ENCODE assay signal across 29 mouse cellular contexts in the genomic region with DNA sequence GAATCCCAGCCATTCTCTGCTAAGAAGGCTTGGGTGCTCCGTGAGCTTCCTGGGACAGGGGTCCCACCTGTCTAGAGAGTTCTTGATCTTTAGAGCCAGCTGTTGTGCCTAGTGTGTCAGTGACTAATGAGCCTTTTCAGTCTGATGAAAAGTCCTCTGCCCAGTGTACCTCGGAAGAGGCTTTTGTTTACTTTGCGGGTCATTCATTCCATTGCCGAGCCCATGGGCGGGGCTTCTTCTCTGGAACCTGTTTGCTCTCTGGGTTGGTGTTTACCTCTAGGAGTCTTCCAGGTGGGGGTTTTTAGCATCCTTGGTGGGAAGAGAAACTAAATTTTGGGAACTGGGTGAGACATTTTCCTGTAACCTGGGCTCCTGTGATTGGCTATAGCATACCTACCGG. TPM values are rescaled to one million over a fixed set of nuclear protein-coding genes. Genes with fewer than 3 reads are reported as not detected.
A peak's percentile ranks its signal among the peaks of the same experiment; 100 is the strongest.
DNase-seq lines count a peak whose midpoint lies in the region; ATAC-seq lines count a peak whose summit lies in the region.
"Had no signal": no experiment of that assay in that cellular context is flagged by ENCODE, and none has a peak within 500 bp of the region (broad histone marks: within the 10 kb centered on the region; RNA-seq: fewer than 3 reads in every experiment).

No protein-coding gene starts in this region.

- no peak overlapping the region for H3K27ac ChIP-seq in kidney, embryonic 14.5 days (ENCODE audit: low read depth, low read length)
- H3K27ac ChIP-seq in stomach, embryonic 15.5 days = no peak overlapping the region
- no peak overlapping the region for H3K27ac ChIP-seq in forebrain, embryonic 16.5 days (ENCODE audit: low read length)
- H3K27ac ChIP-seq: forebrain, embryonic 15.5 days; gastrocnemius, adult 2 months; heart, embryonic 15.5 days; hindbrain, embryonic 12.5 days; hindbrain, postnatal 0 days; liver, embryonic 12.5 days; midbrain, embryonic 12.5 days; neural tube, embryonic 13.5 days had no signal

- H3K4me1 ChIP-seq in kidney, embryonic 14.5 days (ENCODE audit: control insufficient read depth, insufficient read depth, low read length) = no peaks in the 10 kb centered on the region; the same call in 1 of the 2 replicates
- H3K4me1 ChIP-seq in stomach, embryonic 15.5 days = no peaks in the 10 kb centered on the region
- peaks cover 11% of the 10 kb centered on the region for H3K4me1 ChIP-seq in forebrain, embryonic 16.5 days (replicated peaks; ENCODE audit: control insufficient read depth, insufficient read depth, low read length)
- H3K4me1 ChIP-seq: heart, embryonic 15.5 days; hindbrain, embryonic 12.5 days; liver, embryonic 12.5 days; megakaryocyte, embryonic 14.5 days; neural tube, embryonic 13.5 days had no signal

- no peak for DNase-seq in kidney, postnatal 14 days
- DNase-seq in ES-CJ7 (ENCODE audit: low read depth, low spot score) (peak; percentile 24), R1 (ENCODE audit: low read depth, low spot score) (peak; percentile 43)
- no peak for DNase-seq in gastrocnemius, adult 8-10 months (ENCODE audit: low spot score in 2 of 2)
- DNase-seq: adrenal gland, adult 8-10 months; B cell, adult 2 months; cerebellum, adult 11 months; cerebellum, adult 9-11 months; gastrocnemius, adult 2 months; heart, postnatal 36 days; kidney, adult 11 months; left cerebral cortex, postnatal 4 days; liver, postnatal 0 days; lung, postnatal 4 days; right cerebral cortex, postnatal 4 days; thymus, postnatal 14 days had no signal

- no peaks in the 10 kb centered on the region for H3K9me3 ChIP-seq in kidney, embryonic 14.5 days (ENCODE audit: control insufficient read depth, low read length)
- H3K9me3 ChIP-seq in stomach, embryonic 15.5 days = no peaks in the 10 kb centered on the region
- no peaks in the 10 kb centered on the region for H3K9me3 ChIP-seq in forebrain, embryonic 16.5 days (ENCODE audit: control insufficient read depth, low read length)
- H3K9me3 ChIP-seq: forebrain, embryonic 15.5 days; heart, embryonic 15.5 days; hindbrain, embryonic 12.5 days; liver, embryonic 12.5 days; megakaryocyte, embryonic 14.5 days; midbrain, embryonic 12.5 days; neural tube, embryonic 13.5 days had no signal

- H3K4me3 ChIP-seq in kidney, embryonic 14.5 days (ENCODE audit: low read length) = no peak overlapping the region
- no peak overlapping the region for H3K4me3 ChIP-seq in stomach, embryonic 15.5 days (replicated peaks)
- no peak overlapping the region for H3K4me3 ChIP-seq in forebrain, embryonic 16.5 days (replicated peaks; ENCODE audit: low read length)
- H3K4me3 ChIP-seq: forebrain, embryonic 15.5 days; gastrocnemius, adult 2 months; heart, embryonic 15.5 days; hindbrain, embryonic 12.5 days; liver, embryonic 12.5 days; megakaryocyte, embryonic 14.5 days; midbrain, embryonic 12.5 days; neural tube, embryonic 13.5 days had no signal

- no peaks in the 10 kb centered on the region for H3K27me3 ChIP-seq in kidney, embryonic 14.5 days (ENCODE audit: control insufficient read depth, insufficient read depth, low read length)
- no peaks in the 10 kb centered on the region for H3K27me3 ChIP-seq in stomach, embryonic 15.5 days (replicated peaks)
- peaks cover 13% of the 10 kb centered on the region for H3K27me3 ChIP-seq in forebrain, embryonic 16.5 days (replicated peaks; ENCODE audit: control insufficient read depth, insufficient read depth, low read length)

- 26% methylated on average over 6 of the region's 6 CpGs for WGBS in kidney, embryonic 14.5 days
- WGBS in stomach, embryonic 15.5 days = 29% methylated on average over 6 of the region's 6 CpGs
- WGBS in forebrain, embryonic 16.5 days = 20% methylated on average over 6 of the region's 6 CpGs

- no peaks in the 10 kb centered on the region for H3K36me3 ChIP-seq in kidney, embryonic 14.5 days (ENCODE audit: control insufficient read depth, insufficient read depth, low read length)
- no peaks in the 10 kb centered on the region for H3K36me3 ChIP-seq in stomach, embryonic 15.5 days
- no peaks in the 10 kb centered on the region for H3K36me3 ChIP-seq in forebrain, embryonic 16.5 days (ENCODE audit: control insufficient read depth, insufficient read depth)
- H3K36me3 ChIP-seq: forebrain, embryonic 15.5 days; heart, embryonic 15.5 days; hindbrain, embryonic 12.5 days; liver, embryonic 12.5 days; midbrain, embryonic 12.5 days; neural tube, embryonic 13.5 days had no signal

- no peak overlapping the region; the same call in 1 of the 2 replicates for H3K4me2 ChIP-seq in kidney, embryonic 14.5 days (replicated peaks; ENCODE audit: low read depth, low read length)
- H3K4me2 ChIP-seq in stomach, embryonic 15.5 days = peak overlapping the region; percentile 31
- no peak overlapping the region for H3K4me2 ChIP-seq in forebrain, embryonic 16.5 days (ENCODE audit: low read length)
- H3K4me2 ChIP-seq: forebrain, embryonic 15.5 days; heart, embryonic 15.5 days; hindbrain, embryonic 12.5 days; liver, embryonic 12.5 days; midbrain, embryonic 12.5 days; neural tube, embryonic 13.5 days had no signal

- H3K9ac ChIP-seq in kidney, embryonic 14.5 days (ENCODE audit: low read depth, low read length) = no peak overlapping the region
- no peak overlapping the region for H3K9ac ChIP-seq in stomach, embryonic 15.5 days
- no peak overlapping the region for H3K9ac ChIP-seq in forebrain, embryonic 16.5 days (replicated peaks; ENCODE audit: low read depth, low read length)
- H3K9ac ChIP-seq: forebrain, embryonic 15.5 days; heart, embryonic 15.5 days; hindbrain, embryonic 12.5 days; liver, embryonic 12.5 days; liver, postnatal 0 days; midbrain, embryonic 12.5 days; neural tube, embryonic 13.5 days had no signal

- ATAC-seq in kidney, embryonic 14.5 days (ENCODE audit: low FRiP score, low TSS enrichment) = peak; percentile 24; the same call in 1 of the 2 replicates
- 0 out of 2 replicates have a peak, but pooled peaks have one; percentile 35 for ATAC-seq in stomach, embryonic 15.5 days (ENCODE audit: insufficient read depth, low FRiP score, low read depth)
- ATAC-seq in forebrain, embryonic 16.5 days = no peak
- ATAC-seq: forebrain, embryonic 15.5 days; hindbrain, postnatal 0 days; liver, embryonic 12.5 days; liver, postnatal 0 days; lung, postnatal 0 days had no signal

RNA-seq across cellular contexts. Expression of a gene that starts 10.0 kb away (rescaled TPM):
- polyA plus RNA-seq in kidney, embryonic 14.5 days (2014; fragmentation: Nextera tagmentation; extraction: Ambion mirVana) = 7.8 and 14.6 TPM in 2 replicates
- polyA plus RNA-seq in stomach, embryonic 15.5 days (2015; fragmentation: Nextera tagmentation; extraction: Ambion mirVana) = 4.8 and 5.1 TPM in 2 replicates
- under 1 TPM; 0.13 to 0.18 (median 0.17) TPM for total RNA-seq in gastrocnemius, adult 8-10 months (2022)
- polyA plus RNA-seq in forebrain, embryonic 16.5 days (2015; fragmentation: Nextera tagmentation; extraction: Ambion mirVana) = 11.0 and 14.2 TPM in 2 replicates
- total RNA-seq: heart, postnatal 36 days had no signal
- polyA plus RNA-seq: liver, postnatal 0 days; spleen, adult 2 months had no signal

Comparison
In these comparisons a context has a peak if more than half of its experiments do, and no peak if none do; other contexts are left out.
1. DNase-seq: peak in ES-CJ7 (single experiment) and R1 (single experiment); none in kidney, postnatal 14 days (single experiment) and gastrocnemius, adult 8-10 months (0 of 2).